Mouse (Mus musculus) lung, postnatal 36 days (tissue): ENCODE data around the gene Ssbp2.

Experiments
- DNase-seq: peaks from one replicate; pipeline ENCODE4 v3.0.0; 2022; ENCODE audit warnings: mixed read lengths

The Ssbp2 gene

GRCm38 (mm10) chr13:91741280-91742047, 281.4 kb downstream of the Ssbp2 start, which contains the start of gene Acot12:
Gene Acot12 (plus strand): TSS chr13:91741512.
- no peak for DNase-seq

- no peak for DNase-seq
Observed at GRCm38 (mm10) chr13:91743180-91743579, 283.1 kb downstream of the Ssbp2 start.

- no peak for DNase-seq
Observed at GRCm38 (mm10) chr13:91746470-91746869, 286.4 kb downstream of the Ssbp2 start.

- DNase-seq: no peak
Observed at GRCm38 (mm10) chr13:91748401-91748800, 288.3 kb downstream of the Ssbp2 start.

- no peak for DNase-seq
Observed at GRCm38 (mm10) chr13:91749981-91750380, 289.9 kb downstream of the Ssbp2 start.
